Mouse (Mus musculus) neural tube, embryonic 12.5 days (tissue): Measurements from ENCODE around the gene Trak1. TPM values are rescaled to one million over a fixed set of nuclear protein-coding genes. Genes with fewer than 3 reads are reported as not detected.

Source experiments
- ATAC-seq: fragments of 200-750 bp; cut with Nextera tagmentation; 2 replicates; pipeline ENCODE4 v1.8.0; 2017; ENCODE audit warnings: low read depth, mild to moderate bottlenecking, moderate TSS enrichment, moderate library complexity; ENCODE audit not compliant: low FRiP score
- H3K27ac ChIP-seq: fragments of 300-500 bp; sonication (generic); 2 replicates; pipeline ENCODE4 v1.5.1; 2016
- H3K27me3 ChIP-seq: fragments of 300-500 bp; sonication (generic); replicated peaks from 2 replicates; pipeline ENCODE4 v1.6.1; 2016; ENCODE audit warnings: mild to moderate bottlenecking
- H3K36me3 ChIP-seq: fragments of 300-500 bp; sonication (generic); 2 replicates; pipeline ENCODE4 v1.6.1; 2016; ENCODE audit warnings: mild to moderate bottlenecking
- H3K4me1 ChIP-seq: fragments of 300-500 bp; sonication (generic); 2 replicates; pipeline ENCODE4 v1.6.1; 2016
- H3K4me2 ChIP-seq: fragments of 300-500 bp; sonication (generic); replicated peaks from 2 replicates; pipeline ENCODE4 v1.6.1; 2016; ENCODE audit warnings: mild to moderate bottlenecking
- H3K4me3 ChIP-seq: fragments of 300-500 bp; sonication (generic); 2 replicates; pipeline ENCODE4 v1.5.1; 2016
- H3K9ac ChIP-seq: fragments of 300-500 bp; sonication (generic); 2 replicates; pipeline ENCODE4 v1.6.1; 2016; ENCODE audit warnings: mild to moderate bottlenecking
- H3K9me3 ChIP-seq: fragments of 300-500 bp; sonication (generic); 2 replicates; pipeline ENCODE4 v1.6.1; 2016; ENCODE audit warnings: mild to moderate bottlenecking
- WGBS: fragments of 180-500 bp; shearing (Covaris S2); methylation state at CpG from one replicate; pipeline ENCODE4 v1.1.7; 2016; 5-methylcytosine and 5-hydroxymethylcytosine counted together
- polyA plus RNA-seq: library from polyadenylated mRNA; unstranded; fragments of >200 nt; fragmentation: Nextera tagmentation; extraction: Ambion mirVana; gene quantifications from 2 replicates; pipeline ENCODE4 v1.2.1, GENCODE M21; 2016

Trak1 gene
- polyA plus RNA-seq, 1 experiment from 2014 or later = 41.7 TPM

- Histone ChIP-seq H3K27ac (no peak overlapping the region), H3K36me3 (peaks cover 8% of the 10 kb centered on the region; the same call in 1 of the 2 replicates), H3K9me3 (no peaks in the 10 kb centered on the region), H3K27me3 (no peaks in the 10 kb centered on the region), H3K4me3 (no peak overlapping the region), H3K4me2 (no peak overlapping the region), H3K4me1 (peaks cover 19% of the 10 kb centered on the region), H3K9ac (peak overlapping the region; percentile 33; the same call in 1 of the 2 replicates)
- WGBS = 84% methylated on average over 17 of the region's 17 CpGs
- ATAC-seq = 0 out of 2 replicates have a peak, but pooled peaks have one; percentile 39
These were observed 100.9 kb downstream of the Trak1 start for GRCm38 (mm10) chr9:121398100-121398760.

GRCm38 (mm10) chr9:121398761-121399160 lies 101.5 kb downstream of the Trak1 start:
- no peaks in the 10 kb centered on the region for H3K9me3 ChIP-seq
- H3K4me3 ChIP-seq = no peak overlapping the region
- H3K9ac ChIP-seq = peak overlapping the region; percentile 33; the same call in 1 of the 2 replicates
- peak; percentile 12; the same call in 1 of the 2 replicates for ATAC-seq
- peaks cover 24% of the 10 kb centered on the region for H3K4me1 ChIP-seq
- 59% methylated on average over 7 of the region's 7 CpGs for WGBS
- H3K36me3 ChIP-seq = peaks cover 8% of the 10 kb centered on the region; the same call in 1 of the 2 replicates
- no peak overlapping the region for H3K27ac ChIP-seq
- no peak overlapping the region for H3K4me2 ChIP-seq
- no peaks in the 10 kb centered on the region for H3K27me3 ChIP-seq

GRCm38 (mm10) chr9:121400608-121401007 lies 103.3 kb downstream of the Trak1 start:
- Histone ChIP-seq H3K9me3 (no peaks in the 10 kb centered on the region), H3K27me3 (no peaks in the 10 kb centered on the region), H3K9ac (no peak overlapping the region), H3K36me3 (peaks cover 5% of the 10 kb centered on the region; the same call in 1 of the 2 replicates), H3K4me2 (no peak overlapping the region), H3K27ac (no peak overlapping the region), H3K4me1 (peaks cover 30% of the 10 kb centered on the region), H3K4me3 (no peak overlapping the region)
- 86% methylated on average over 8 of the region's 8 CpGs for WGBS
- no peak for ATAC-seq

GRCm38 (mm10) chr9:121403157-121403671 lies 105.9 kb downstream of the Trak1 start:
- no peaks in the 10 kb centered on the region for H3K9me3 ChIP-seq
- peaks cover 24% of the 10 kb centered on the region for H3K4me1 ChIP-seq
- H3K27me3 ChIP-seq = no peaks in the 10 kb centered on the region
- ATAC-seq = peak; percentile 89
- peak overlapping the region; percentile 56; the same call in 1 of the 2 replicates for H3K9ac ChIP-seq
- WGBS = 34% methylated on average over 16 of the region's 16 CpGs
- peak overlapping the region; percentile 57 for H3K27ac ChIP-seq
- peak overlapping the region; percentile 53 for H3K4me2 ChIP-seq
- H3K36me3 ChIP-seq = no peaks in the 10 kb centered on the region
- peak overlapping the region; percentile 31 for H3K4me3 ChIP-seq

DNA sequence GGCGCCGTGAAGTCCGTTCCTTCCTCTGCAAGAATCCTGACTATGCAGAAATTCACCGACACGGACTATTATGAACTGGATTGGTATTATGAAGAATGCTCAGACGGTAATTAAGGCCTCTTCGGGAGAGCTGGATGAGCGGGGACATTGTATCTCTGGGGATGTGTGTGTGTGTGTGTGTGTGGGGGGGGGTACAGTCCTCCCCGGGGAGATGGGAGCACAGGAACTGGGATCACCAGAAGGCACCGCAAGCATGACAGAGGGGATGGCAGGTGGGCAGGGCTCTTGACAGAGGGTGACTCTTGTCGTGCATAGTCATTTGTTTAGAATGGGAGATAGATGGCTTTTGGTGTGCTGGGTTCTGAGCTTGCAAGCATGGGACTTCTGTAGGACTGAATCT lies 106.4 kb downstream of the Trak1 start:
- Histone ChIP-seq H3K4me3 (peak overlapping the region; percentile 31), H3K9me3 (no peaks in the 10 kb centered on the region), H3K9ac (peak overlapping the region; percentile 56; the same call in 1 of the 2 replicates), H3K27ac (peak overlapping the region; percentile 57), H3K27me3 (no peaks in the 10 kb centered on the region), H3K36me3 (no peaks in the 10 kb centered on the region), H3K4me1 (peaks cover 23% of the 10 kb centered on the region), H3K4me2 (peak overlapping the region; percentile 53)
- 71% methylated on average over 11 of the region's 11 CpGs for whole genome bisulfite sequencing
- ATAC-seq = peak; percentile 59

DNA sequence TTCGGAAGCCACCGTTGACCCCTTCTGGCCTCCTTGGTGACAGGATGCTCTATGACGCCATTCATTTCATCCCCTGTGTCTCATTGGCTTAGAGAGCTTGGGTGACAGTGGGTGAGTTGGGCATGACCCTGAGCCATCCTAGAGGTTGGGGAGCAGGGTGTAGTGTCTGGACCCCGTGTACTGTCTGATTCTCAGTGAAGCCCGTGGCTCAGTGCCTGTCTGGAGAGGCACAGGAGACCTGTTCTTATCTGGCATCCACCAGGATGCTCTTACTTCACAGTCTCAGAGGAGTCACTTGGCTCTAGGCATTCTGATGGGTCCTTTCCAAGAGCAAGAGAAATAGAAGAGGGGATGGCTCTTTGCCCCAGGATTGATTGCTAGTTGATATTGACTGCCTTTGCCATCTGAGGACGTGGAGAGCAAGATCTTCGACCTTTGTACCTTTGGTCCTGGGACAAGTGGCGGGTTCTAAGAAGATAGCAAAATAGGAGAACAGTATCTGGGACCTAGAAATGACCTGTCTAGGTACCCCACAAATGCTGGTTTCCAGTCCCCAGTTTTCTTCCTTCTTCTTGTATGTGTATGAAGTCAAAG lies 107.9 kb downstream of the Trak1 start:
- H3K4me2 ChIP-seq = no peak overlapping the region
- H3K4me1 ChIP-seq = peaks cover 15% of the 10 kb centered on the region
- 96% methylated on average over 8 of the region's 8 CpGs for WGBS
- H3K27ac ChIP-seq = no peak overlapping the region
- no peaks in the 10 kb centered on the region for H3K36me3 ChIP-seq
- no peak overlapping the region for H3K9ac ChIP-seq
- no peak for ATAC-seq
- H3K4me3 ChIP-seq = no peak overlapping the region
- H3K27me3 ChIP-seq = no peaks in the 10 kb centered on the region
- H3K9me3 ChIP-seq = no peaks in the 10 kb centered on the region

DNA sequence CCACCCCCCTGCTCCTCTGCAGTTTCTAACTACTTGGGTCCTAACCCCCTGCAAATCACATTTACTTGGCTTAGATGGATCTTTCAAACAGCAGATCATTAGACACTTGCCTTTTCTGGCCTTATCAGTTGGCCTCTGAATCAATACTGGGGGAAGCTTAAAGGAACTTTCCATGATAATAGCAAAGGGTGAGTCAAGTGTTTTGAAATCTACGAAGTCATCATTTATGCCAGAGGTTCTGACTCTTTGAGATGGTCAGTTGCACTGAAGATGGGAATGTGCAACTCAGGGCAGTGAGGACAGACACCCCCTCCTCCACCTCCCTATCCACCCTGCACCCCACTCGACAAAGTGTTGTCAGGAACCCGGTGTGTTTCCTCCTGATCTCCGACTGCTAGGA lies 108.5 kb downstream of the Trak1 start:
- Histone ChIP-seq H3K4me1 (peaks cover 12% of the 10 kb centered on the region), H3K36me3 (no peaks in the 10 kb centered on the region), H3K4me3 (no peak overlapping the region), H3K9me3 (no peaks in the 10 kb centered on the region), H3K4me2 (no peak overlapping the region), H3K27ac (no peak overlapping the region), H3K9ac (no peak overlapping the region), H3K27me3 (no peaks in the 10 kb centered on the region)
- ATAC-seq = no peak
- WGBS = 95% methylated on average over 4 of the region's 4 CpGs

DNA sequence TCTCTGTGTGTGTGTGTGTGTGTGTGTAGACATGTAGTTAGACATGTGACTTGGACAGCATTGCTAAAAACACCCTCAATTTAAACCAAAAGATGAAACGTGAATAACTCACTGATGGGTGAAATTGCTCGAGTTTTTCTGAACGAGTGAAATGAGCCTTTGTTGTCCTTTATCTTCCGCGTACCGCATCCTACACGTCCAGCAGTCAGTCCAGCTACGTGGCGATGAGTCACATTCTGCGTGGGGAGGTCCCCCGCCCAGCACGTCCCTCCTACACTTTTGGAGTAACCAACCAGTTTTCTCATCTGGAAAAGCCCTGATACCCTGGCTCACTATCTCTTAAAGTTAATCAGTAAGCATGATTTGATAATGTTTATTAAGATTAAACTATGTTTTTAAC lies 116.9 kb downstream of the Trak1 start:
- no peak overlapping the region for H3K9ac ChIP-seq
- H3K4me3 ChIP-seq = no peak overlapping the region
- WGBS = 89% methylated on average over 12 of the region's 12 CpGs
- no peaks in the 10 kb centered on the region for H3K4me1 ChIP-seq
- H3K27me3 ChIP-seq = no peaks in the 10 kb centered on the region
- no peak overlapping the region for H3K27ac ChIP-seq
- no peak overlapping the region for H3K4me2 ChIP-seq
- peaks cover 5% of the 10 kb centered on the region; the same call in 1 of the 2 replicates for H3K36me3 ChIP-seq
- H3K9me3 ChIP-seq = no peaks in the 10 kb centered on the region
- ATAC-seq = no peak

DNA sequence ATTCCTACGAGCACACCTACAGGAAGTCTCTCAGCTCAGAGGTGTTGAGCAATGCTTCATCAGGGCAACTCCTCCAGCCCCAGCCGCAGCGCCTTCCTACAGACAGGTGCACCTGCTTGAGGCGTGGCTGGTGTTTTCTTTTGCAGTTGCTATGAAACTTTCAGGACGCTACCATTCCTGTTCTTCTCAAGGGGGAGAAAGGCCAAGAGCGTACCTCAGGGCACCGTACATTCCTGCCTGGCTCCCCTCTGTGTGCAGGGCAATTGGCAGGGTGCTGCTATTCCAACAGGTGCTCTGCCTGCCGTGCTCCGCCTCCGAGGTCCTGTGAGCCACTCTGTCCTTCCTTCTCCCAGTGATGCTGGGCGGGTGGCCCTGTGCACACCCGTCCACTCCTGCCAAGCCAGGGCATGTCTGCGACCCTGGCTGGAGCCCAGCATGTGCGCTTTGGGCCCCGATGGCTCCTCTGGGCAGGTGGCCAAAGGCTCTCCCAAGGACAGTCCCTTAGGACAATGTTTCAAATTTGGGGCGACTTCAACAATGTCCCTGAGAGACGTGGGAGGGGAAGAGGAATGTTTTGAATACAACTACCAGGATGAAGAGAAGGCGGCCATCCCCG lies 118.4 kb downstream of the Trak1 start:
- Histone ChIP-seq H3K9me3 (no peaks in the 10 kb centered on the region), H3K4me3 (no peak overlapping the region), H3K27ac (no peak overlapping the region), H3K27me3 (no peaks in the 10 kb centered on the region), H3K9ac (no peak overlapping the region), H3K4me2 (no peak overlapping the region), H3K4me1 (no peaks in the 10 kb centered on the region), H3K36me3 (peaks cover 5% of the 10 kb centered on the region; the same call in 1 of the 2 replicates)
- 89% methylated on average over 19 of the region's 19 CpGs for WGBS
- no peak for ATAC-seq

- Histone ChIP-seq H3K4me1 (no peaks in the 10 kb centered on the region), H3K36me3 (peaks cover 5% of the 10 kb centered on the region; the same call in 1 of the 2 replicates), H3K9ac (no peak overlapping the region), H3K4me2 (no peak overlapping the region), H3K27me3 (no peaks in the 10 kb centered on the region), H3K27ac (no peak overlapping the region), H3K9me3 (no peaks in the 10 kb centered on the region), H3K4me3 (no peak overlapping the region)
- no peak for ATAC-seq
- WGBS = 89% methylated on average over 5 of the region's 5 CpGs
These were observed 119.2 kb downstream of the Trak1 start for GRCm38 (mm10) chr9:121416460-121416859.

GRCm38 (mm10) chr9:121416872-121417637 lies 119.8 kb downstream of the Trak1 start:
- Histone ChIP-seq H3K36me3 (peaks cover 5% of the 10 kb centered on the region; the same call in 1 of the 2 replicates), H3K27me3 (no peaks in the 10 kb centered on the region), H3K9ac (no peak overlapping the region), H3K9me3 (no peaks in the 10 kb centered on the region), H3K4me3 (no peak overlapping the region), H3K4me1 (no peaks in the 10 kb centered on the region; the same call in 1 of the 2 replicates), H3K27ac (no peak overlapping the region), H3K4me2 (no peak overlapping the region)
- WGBS = 87% methylated on average over 7 of the region's 7 CpGs
- no peak for ATAC-seq
